Mouse (Mus musculus): Measurements from ENCODE around the gene Ino80e.

- TF ChIP-seq POLR2A (IDR thresholded peaks at IDR 0.05; ENCODE audit: insufficient read length, low read depth) (peak; percentile 22), E2F4 (IDR thresholded peaks at IDR 0.05; ENCODE audit: insufficient read depth) (no peak), USF1 (IDR thresholded peaks at IDR 0.05; ENCODE audit: low read depth) (no peak), POLR2AphosphoS2 (IDR thresholded peaks at IDR 0.05; ENCODE audit: insufficient read length, low read depth) (peak; percentile 92)
Measured at GRCm38 (mm10) chr7:126851192-126851591, 11.0 kb downstream of the Ino80e start.
